Mouse (Mus musculus): Measurements from ENCODE around the gene Dusp11. TPM values are rescaled to one million over a fixed set of nuclear protein-coding genes. Genes with fewer than 3 reads are reported as not detected.
A peak's percentile ranks its signal among the peaks of the same experiment; 100 is the strongest.
"Not testable (repeated sequence)": the region's sequence is repeated elsewhere in the genome, so short reads cannot be mapped to it uniquely, and the experiment has no call there.

Dusp11 gene
- polyA plus RNA-seq (2015; fragmentation: Nextera tagmentation; extraction: Ambion mirVana), result 45.1 and 48.7 TPM in 2 replicates

DNA sequence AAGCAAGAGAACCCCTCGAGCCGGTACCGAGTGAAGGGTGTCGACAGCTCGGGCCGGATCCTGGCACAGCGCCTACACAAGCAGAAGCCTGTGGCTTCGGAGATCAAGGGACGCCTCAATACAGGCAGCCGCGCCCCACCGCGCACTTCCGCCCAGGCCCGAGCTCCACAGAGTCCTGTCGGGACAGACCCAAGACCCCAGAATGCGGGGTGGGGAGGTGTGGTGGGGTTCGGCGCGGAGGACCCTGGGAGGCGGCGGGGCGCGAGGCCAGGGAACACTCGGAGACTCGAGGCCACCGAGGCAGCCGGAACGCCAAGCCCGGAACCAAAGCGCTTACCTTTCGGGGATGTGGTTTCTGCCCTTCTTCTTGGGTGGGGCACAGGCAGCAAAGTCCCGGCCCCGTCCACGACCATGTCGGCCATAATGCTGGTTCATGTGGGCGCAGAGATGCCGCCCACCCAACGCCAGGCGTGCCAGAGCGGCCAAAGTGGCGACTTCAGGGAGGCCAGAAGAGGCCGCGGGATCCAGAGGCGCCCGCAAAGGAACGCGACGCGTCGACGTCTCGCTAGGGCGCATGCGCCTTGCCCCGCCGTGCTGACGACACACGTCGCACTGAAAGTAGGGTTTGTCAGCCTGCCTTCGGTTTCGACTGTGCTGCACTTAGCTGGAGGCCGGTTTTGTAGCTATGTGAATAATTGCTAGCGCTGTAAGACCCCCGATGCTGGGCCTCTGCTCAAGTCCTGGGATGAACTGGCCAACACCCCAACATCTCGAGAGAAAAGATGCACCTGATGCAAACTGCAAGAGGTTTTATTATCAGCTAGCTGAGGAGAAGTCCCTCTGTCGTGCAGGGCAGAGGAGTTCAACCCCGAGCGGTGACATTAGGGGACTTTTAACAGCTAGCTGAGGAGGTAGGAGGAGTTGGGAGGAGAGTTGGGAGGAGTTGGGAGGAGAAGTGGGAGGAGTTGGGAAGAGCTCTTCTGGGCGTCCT lies at the start of gene Dusp11:
Gene Dusp11 (minus strand): TSS at position 567 of the 991 bp plus-strand sequence.
- peaks cover 11% of the 10 kb centered on the region for H3K4me1 ChIP-seq (replicated peaks; ENCODE audit: control insufficient read depth, insufficient read depth, low read length)
- H3K27ac ChIP-seq (ENCODE audit: low read length), result peak within 1 kb of the TSS; percentile 100
- H3K36me3 ChIP-seq (ENCODE audit: control insufficient read depth, insufficient read depth, low read length), result peaks cover 9% of the 10 kb centered on the region; the same call in 1 of the 2 replicates
- under 1% methylated on average over 69 of the region's 70 CpGs for WGBS
- peak within 1 kb of the TSS; percentile 80 for H3K4me3 ChIP-seq (ENCODE audit: low read length)
- peak within 1 kb of the TSS; percentile 98 for H3K9ac ChIP-seq (ENCODE audit: low read length)
- peak within 1 kb of the TSS; percentile 62 for H3K4me2 ChIP-seq (ENCODE audit: low read depth, low read length)
- no peaks in the 10 kb centered on the region for H3K27me3 ChIP-seq (ENCODE audit: control insufficient read depth, insufficient read depth, low read depth, low read length)
- no peaks in the 10 kb centered on the region for H3K9me3 ChIP-seq (ENCODE audit: control insufficient read depth, low read length)
- peak; percentile 96 for ATAC-seq (ENCODE audit: low read depth)

DNA sequence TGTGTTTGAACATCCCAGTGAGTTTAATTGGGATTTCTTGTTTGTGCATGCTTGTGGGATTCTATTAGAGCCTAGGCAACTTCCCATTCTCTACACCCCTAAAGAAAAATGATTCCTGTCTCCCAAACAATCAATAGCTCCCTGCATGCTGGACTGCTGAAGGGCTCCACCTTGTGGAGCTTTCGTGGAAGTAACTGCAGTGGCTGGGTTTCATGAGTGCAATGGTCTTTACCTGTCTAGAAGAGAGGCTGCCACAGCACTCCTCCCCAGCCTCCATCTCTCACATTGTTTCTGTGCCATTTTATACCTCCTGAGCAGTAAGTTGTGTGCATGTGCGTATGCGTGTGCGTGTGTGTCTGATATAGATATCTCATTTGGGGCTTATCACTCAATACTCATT lies 48.5 kb upstream of the Dusp11 start:
- 34% methylated on average over 4 of the region's 4 CpGs for WGBS
- no peak for ATAC-seq (ENCODE audit: low read depth)
- Histone ChIP-seq H3K4me3 (ENCODE audit: low read length) (no peak overlapping the region), H3K9ac (ENCODE audit: low read length) (no peak overlapping the region), H3K36me3 (ENCODE audit: control insufficient read depth, insufficient read depth, low read length) (no peaks in the 10 kb centered on the region), H3K27me3 (ENCODE audit: control insufficient read depth, insufficient read depth, low read depth, low read length) (no peaks in the 10 kb centered on the region), H3K4me2 (ENCODE audit: low read depth, low read length) (no peak overlapping the region), H3K4me1 (replicated peaks; ENCODE audit: control insufficient read depth, insufficient read depth, low read length) (no peaks in the 10 kb centered on the region), H3K27ac (ENCODE audit: low read length) (no peak overlapping the region), H3K9me3 (ENCODE audit: control insufficient read depth, low read length) (no peaks in the 10 kb centered on the region)

DNA sequence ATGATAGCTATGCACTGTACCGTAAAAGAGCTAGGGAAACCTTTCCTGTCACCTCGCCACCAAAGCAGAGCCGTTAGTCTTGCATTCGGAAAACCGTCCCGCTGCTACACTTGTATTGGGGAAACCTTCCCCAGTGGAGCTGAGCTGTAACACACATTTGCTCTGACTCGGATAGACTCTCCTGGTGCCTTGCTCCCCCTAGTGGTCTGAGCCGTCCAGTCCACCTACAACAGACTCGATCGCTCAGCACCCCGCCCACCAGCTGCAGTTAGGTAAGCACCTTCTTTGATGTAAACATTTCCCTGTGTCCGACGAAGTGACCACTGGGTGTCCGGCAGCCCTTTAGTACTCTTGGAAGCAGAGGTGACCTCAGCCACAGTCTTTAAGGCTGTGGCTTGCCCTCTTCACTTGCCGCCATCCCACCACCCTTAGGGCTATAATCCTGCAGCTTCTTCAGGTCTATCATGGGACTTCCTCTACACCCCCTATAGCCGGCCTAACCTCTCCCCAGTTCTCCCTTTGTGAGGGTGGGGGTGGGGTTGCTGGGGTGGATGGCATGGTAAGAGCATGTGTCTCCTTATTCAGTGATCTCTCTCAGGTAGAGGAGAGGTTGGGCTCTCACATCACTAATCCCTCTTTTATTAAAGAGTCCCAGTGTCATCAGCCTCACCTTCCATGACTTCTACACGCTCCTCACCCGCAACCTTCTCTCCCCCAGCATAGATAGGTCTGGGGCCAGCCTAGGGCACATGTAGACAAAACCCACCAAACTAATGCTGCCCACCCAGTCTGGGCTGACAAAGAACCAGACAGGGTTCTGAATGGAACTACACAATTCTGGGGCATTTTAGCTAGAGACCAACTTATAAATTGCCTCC lies 43.0 kb upstream of the Dusp11 start:
- peak; percentile 93 for ATAC-seq (ENCODE audit: low read depth)
- Histone ChIP-seq H3K9me3 (ENCODE audit: control insufficient read depth, low read length) (no peaks in the 10 kb centered on the region), H3K4me1 (replicated peaks; ENCODE audit: control insufficient read depth, insufficient read depth, low read length) (no peaks in the 10 kb centered on the region), H3K4me2 (ENCODE audit: low read depth, low read length) (peak overlapping the region; percentile 47), H3K4me3 (ENCODE audit: low read length) (peak overlapping the region; percentile 15; the same call in 1 of the 2 replicates), H3K27me3 (ENCODE audit: control insufficient read depth, insufficient read depth, low read depth, low read length) (no peaks in the 10 kb centered on the region), H3K36me3 (ENCODE audit: control insufficient read depth, insufficient read depth, low read length) (no peaks in the 10 kb centered on the region), H3K27ac (ENCODE audit: low read length) (no peak overlapping the region), H3K9ac (ENCODE audit: low read length) (no peak overlapping the region)
- 9% methylated on average over 18 of the region's 18 CpGs for WGBS

DNA sequence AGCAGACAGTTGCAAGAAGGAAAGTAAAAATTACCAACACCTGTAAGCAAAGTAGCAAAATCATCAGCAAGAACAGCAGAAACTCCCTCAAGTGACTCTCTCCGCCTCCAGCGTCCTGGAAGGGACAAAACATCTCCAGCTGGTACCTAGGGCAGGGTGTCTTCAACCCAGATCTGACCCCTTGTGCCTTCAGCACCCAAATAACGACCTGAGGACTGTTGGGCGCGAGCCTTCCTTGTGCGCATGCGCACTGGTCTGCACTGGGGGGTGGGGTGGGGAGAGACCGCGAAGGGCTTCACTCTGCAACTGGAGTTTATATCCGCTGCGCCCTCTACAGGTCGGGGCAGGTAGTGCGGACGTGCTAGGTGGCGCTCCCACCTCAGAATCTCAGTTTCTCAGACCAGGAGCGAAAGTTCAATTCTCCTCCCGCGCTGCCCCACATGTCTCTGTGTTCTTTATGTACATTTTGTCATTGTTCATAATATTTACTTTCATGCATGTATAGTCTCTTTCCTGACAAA lies 42.0 kb upstream of the Dusp11 start:
- Histone ChIP-seq H3K27me3 (ENCODE audit: control insufficient read depth, insufficient read depth, low read depth, low read length) (no peaks in the 10 kb centered on the region), H3K4me3 (ENCODE audit: low read length) (no peak overlapping the region), H3K27ac (ENCODE audit: low read length) (no peak overlapping the region), H3K9me3 (ENCODE audit: control insufficient read depth, low read length) (no peaks in the 10 kb centered on the region), H3K4me2 (ENCODE audit: low read depth, low read length) (no peak overlapping the region), H3K36me3 (ENCODE audit: control insufficient read depth, insufficient read depth, low read length) (no peaks in the 10 kb centered on the region), H3K4me1 (replicated peaks; ENCODE audit: control insufficient read depth, insufficient read depth, low read length) (no peaks in the 10 kb centered on the region), H3K9ac (ENCODE audit: low read length) (no peak overlapping the region)
- no peak for ATAC-seq (ENCODE audit: low read depth)
- 69% methylated on average over 18 of the region's 18 CpGs for WGBS

DNA sequence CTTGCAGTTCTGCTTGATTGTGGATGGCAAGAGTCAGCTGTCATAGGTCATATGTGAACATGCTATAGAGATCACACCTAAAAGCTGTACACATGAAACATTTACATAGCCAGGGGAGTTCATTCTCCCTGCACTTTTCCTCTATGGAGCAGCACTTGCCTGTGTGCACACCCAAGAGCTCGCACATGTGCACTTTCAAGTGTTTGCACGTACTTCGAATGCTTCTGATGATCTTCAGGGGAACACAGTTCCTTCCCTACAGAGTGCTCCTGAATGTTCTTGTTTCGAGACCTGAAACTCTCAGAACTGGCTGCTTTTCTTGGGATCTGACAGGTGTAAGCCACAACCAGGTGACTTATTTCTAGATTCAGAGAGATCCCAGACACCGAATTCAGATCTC lies 29.3 kb upstream of the Dusp11 start:
- H3K4me3 ChIP-seq (ENCODE audit: low read length); H3K9me3 ChIP-seq (ENCODE audit: control insufficient read depth, low read length); H3K27ac ChIP-seq (ENCODE audit: low read length); H3K36me3 ChIP-seq (ENCODE audit: control insufficient read depth, insufficient read depth, low read length); H3K9ac ChIP-seq (ENCODE audit: low read length); H3K4me2 ChIP-seq (ENCODE audit: low read depth, low read length); H3K27me3 ChIP-seq (ENCODE audit: control insufficient read depth, insufficient read depth, low read depth, low read length); H3K4me1 ChIP-seq (replicated peaks; ENCODE audit: control insufficient read depth, insufficient read depth, low read length): not testable (repeated sequence)
- peak; percentile 57; the same call in 1 of the 2 replicates for ATAC-seq (ENCODE audit: low read depth)
- 52% methylated on average over 5 of the region's 5 CpGs for WGBS

DNA sequence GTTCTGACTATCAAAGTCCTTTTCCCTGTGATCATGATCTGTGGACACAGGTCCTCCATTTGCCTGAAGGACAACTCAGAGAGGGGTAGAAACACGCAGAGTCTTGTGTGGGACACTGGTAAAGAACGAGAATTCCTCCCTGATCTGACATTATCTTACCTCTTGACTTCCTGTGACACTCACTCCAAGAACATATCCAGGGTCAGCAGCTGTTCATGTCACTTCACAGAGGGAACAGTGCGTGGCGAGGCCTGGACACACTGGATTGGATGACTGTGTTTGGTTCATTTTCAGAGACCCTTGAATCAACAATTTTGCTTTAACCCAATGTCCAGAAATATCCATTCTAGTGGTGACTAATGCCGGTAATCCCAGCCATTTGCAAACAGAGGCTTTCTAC lies 28.1 kb upstream of the Dusp11 start:
- not testable (repeated sequence) for H3K27me3 ChIP-seq (ENCODE audit: control insufficient read depth, insufficient read depth, low read depth, low read length); H3K4me2 ChIP-seq (ENCODE audit: low read depth, low read length); H3K36me3 ChIP-seq (ENCODE audit: control insufficient read depth, insufficient read depth, low read length); H3K9me3 ChIP-seq (ENCODE audit: control insufficient read depth, low read length); H3K9ac ChIP-seq (ENCODE audit: low read length); H3K4me1 ChIP-seq (replicated peaks; ENCODE audit: control insufficient read depth, insufficient read depth, low read length); ATAC-seq (ENCODE audit: low read depth); H3K27ac ChIP-seq (ENCODE audit: low read length); H3K4me3 ChIP-seq (ENCODE audit: low read length)
- WGBS, result 70% methylated on average over 5 of the region's 5 CpGs

DNA sequence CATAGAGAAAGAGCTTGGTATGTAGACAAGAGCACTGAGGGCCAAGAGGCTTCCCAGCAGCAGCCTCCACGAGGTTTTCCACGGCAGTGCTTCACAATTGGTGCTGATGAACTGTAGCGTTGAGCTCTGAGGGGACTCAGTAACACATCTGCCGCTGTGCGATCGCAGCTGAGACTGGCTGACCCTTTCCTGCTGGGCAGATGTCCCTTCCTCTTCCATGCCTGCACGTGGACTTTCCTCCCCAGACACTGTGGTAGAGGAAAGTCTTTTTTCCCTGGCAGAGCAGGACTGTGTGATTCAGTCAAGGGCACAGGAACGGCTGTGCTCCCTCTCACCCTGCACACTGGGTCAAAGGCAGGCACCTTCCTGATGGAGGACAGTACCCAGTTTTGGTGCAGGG lies 22.9 kb upstream of the Dusp11 start:
- H3K4me3 ChIP-seq (ENCODE audit: low read length), result no peak overlapping the region
- H3K27me3 ChIP-seq (ENCODE audit: control insufficient read depth, insufficient read depth, low read depth, low read length), result no peaks in the 10 kb centered on the region
- 79% methylated on average over 8 of the region's 8 CpGs for WGBS
- no peak overlapping the region for H3K4me2 ChIP-seq (ENCODE audit: low read depth, low read length)
- H3K36me3 ChIP-seq (ENCODE audit: control insufficient read depth, insufficient read depth, low read length), result no peaks in the 10 kb centered on the region
- no peaks in the 10 kb centered on the region for H3K9me3 ChIP-seq (ENCODE audit: control insufficient read depth, low read length)
- no peak for ATAC-seq (ENCODE audit: low read depth)
- no peak overlapping the region for H3K9ac ChIP-seq (ENCODE audit: low read length)
- no peaks in the 10 kb centered on the region for H3K4me1 ChIP-seq (replicated peaks; ENCODE audit: control insufficient read depth, insufficient read depth, low read length)
- H3K27ac ChIP-seq (ENCODE audit: low read length), result no peak overlapping the region

DNA sequence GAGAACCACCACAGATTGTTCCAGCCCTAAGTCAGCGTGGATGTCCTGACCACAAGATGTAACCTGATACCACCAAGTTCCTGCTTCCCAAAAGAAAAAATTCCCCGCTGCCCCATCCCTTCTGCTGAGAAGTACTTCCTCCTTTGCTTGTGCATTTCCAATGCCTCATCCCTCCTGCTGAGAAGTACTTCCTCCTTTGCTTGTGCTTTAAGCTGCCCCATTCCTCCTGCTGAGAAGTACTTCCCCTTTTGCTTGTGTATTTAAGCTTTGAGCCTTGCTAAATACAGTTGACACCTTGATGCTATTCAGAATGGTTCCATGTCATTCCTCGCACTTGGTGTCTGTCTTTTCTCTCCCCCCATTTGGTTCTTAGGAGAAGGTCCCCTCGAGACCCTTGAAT lies 17.3 kb upstream of the Dusp11 start:
- H3K27me3 ChIP-seq (ENCODE audit: control insufficient read depth, insufficient read depth, low read depth, low read length); H3K4me1 ChIP-seq (replicated peaks; ENCODE audit: control insufficient read depth, insufficient read depth, low read length); H3K36me3 ChIP-seq (ENCODE audit: control insufficient read depth, insufficient read depth, low read length); H3K4me2 ChIP-seq (ENCODE audit: low read depth, low read length); H3K27ac ChIP-seq (ENCODE audit: low read length); H3K4me3 ChIP-seq (ENCODE audit: low read length); H3K9ac ChIP-seq (ENCODE audit: low read length); ATAC-seq (ENCODE audit: low read depth); H3K9me3 ChIP-seq (ENCODE audit: control insufficient read depth, low read length): not testable (repeated sequence)
- 72% methylated on average over 4 of the region's 4 CpGs for WGBS

DNA sequence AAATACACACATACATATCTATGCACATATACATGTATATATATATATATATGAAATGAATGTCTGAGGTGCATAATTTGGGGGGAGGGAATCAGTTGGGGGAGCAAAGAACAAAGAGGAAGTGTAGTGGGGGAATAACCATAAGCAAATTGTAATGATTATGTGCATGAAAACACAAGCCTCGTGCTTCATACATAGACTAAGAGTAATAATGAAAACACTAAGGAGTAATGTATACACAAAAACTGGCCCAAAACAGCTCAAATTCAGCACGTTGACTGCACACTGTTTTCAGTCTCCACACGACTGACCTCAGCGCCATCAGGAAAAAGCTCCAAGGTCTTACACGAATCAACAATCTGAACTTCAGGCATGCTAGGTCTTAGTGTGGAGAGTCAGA lies 14.8 kb upstream of the Dusp11 start:
- Histone ChIP-seq H3K4me1 (replicated peaks; ENCODE audit: control insufficient read depth, insufficient read depth, low read length) (no peaks in the 10 kb centered on the region; the same call in 1 of the 2 replicates), H3K27ac (ENCODE audit: low read length) (no peak overlapping the region), H3K4me3 (ENCODE audit: low read length) (no peak overlapping the region), H3K4me2 (ENCODE audit: low read depth, low read length) (no peak overlapping the region), H3K9ac (ENCODE audit: low read length) (no peak overlapping the region), H3K27me3 (ENCODE audit: control insufficient read depth, insufficient read depth, low read depth, low read length) (no peaks in the 10 kb centered on the region), H3K9me3 (ENCODE audit: control insufficient read depth, low read length) (no peaks in the 10 kb centered on the region), H3K36me3 (ENCODE audit: control insufficient read depth, insufficient read depth, low read length) (no peaks in the 10 kb centered on the region)
- WGBS, result 67% methylated on average over 5 of the region's 5 CpGs
- ATAC-seq (ENCODE audit: low read depth), result no peak

Measured in lung, embryonic 16.5 days (tissue).